In genomic region chr2:118995919-118996797, GRCm38 (mm10) we compare ENCODE assay signal across 15 mouse cellular contexts. TPM values are rescaled to one million over a fixed set of nuclear protein-coding genes. Genes with fewer than 3 reads are reported as not detected.
DNase-seq lines count a peak whose midpoint lies in the region; ATAC-seq lines count a peak whose summit lies in the region.
"Had no signal": no experiment of that assay in that cellular context is flagged by ENCODE, and none has a peak within 500 bp of the region (broad histone marks: within the 10 kb centered on the region; RNA-seq: fewer than 3 reads in every experiment).

No protein-coding gene starts in this region.

- H3K9ac ChIP-seq in hindbrain, embryonic 14.5 days = peak overlapping the region; percentile 29; the same call in 1 of the 2 replicates
- H3K9ac ChIP-seq in neural tube, embryonic 13.5 days = no peak overlapping the region; the same call in 1 of the 2 replicates
- H3K9ac ChIP-seq: lung, embryonic 14.5 days had no signal

- peak; percentile 81 for ATAC-seq in frontal cortex, adult (ENCODE audit: low TSS enrichment)
- ATAC-seq in hindbrain, embryonic 14.5 days (ENCODE audit: low FRiP score) = peak; percentile 87
- ATAC-seq in neural tube, embryonic 13.5 days (ENCODE audit: low read depth) = peak; percentile 91
- no peak for ATAC-seq in megakaryocyte-erythroid progenitor cell, adult 5-6 weeks (replicated peaks; ENCODE audit: low FRiP score, low TSS enrichment, poor library complexity, severe bottlenecking)
- ATAC-seq: inflammation-experienced regulatory T-cells, adult 6 months had no signal

- no peaks in the 10 kb centered on the region for H3K27me3 ChIP-seq in hindbrain, embryonic 14.5 days (ENCODE audit: control insufficient read depth, insufficient read depth, low read length)
- peaks cover 9% of the 10 kb centered on the region; the same call in 1 of the 2 replicates for H3K27me3 ChIP-seq in neural tube, embryonic 13.5 days

- no peak for DNase-seq in frontal cortex, adult 2 months (ENCODE audit: extremely low spot score in 1 of 2, low spot score in 1 of 2)
- DNase-seq in brain, adult 2 months (ENCODE audit: low read depth, low spot score) = peak; percentile 79
- peak; percentile 55 for DNase-seq in hindbrain, embryonic 14.5 days (ENCODE audit: low spot score)
- no peak for DNase-seq in gastrocnemius, postnatal 36 days
- no peak for DNase-seq in heart, postnatal 14 days
- DNase-seq: adrenal gland, postnatal 25 days; cerebellum, adult 11 months; gastrocnemius, postnatal 25 days; kidney, postnatal 14 days; lung, embryonic 14.5 days; spleen, adult 18-20 months had no signal

- H3K4me3 ChIP-seq in hindbrain, embryonic 14.5 days (replicated peaks; ENCODE audit: low read length) = no peak overlapping the region
- 0 out of 2 replicates have a peak overlapping the region, but pooled peaks have one; percentile 2 for H3K4me3 ChIP-seq in neural tube, embryonic 13.5 days

- peaks cover 18% of the 10 kb centered on the region; the same call in 1 of the 2 replicates for H3K4me1 ChIP-seq in hindbrain, embryonic 14.5 days (replicated peaks; ENCODE audit: control insufficient read depth, insufficient read depth, low read length)
- H3K4me1 ChIP-seq in neural tube, embryonic 13.5 days (replicated peaks) = peaks cover 37% of the 10 kb centered on the region

- 29% methylated on average over 16 of the region's 16 CpGs for WGBS in hindbrain, embryonic 14.5 days
- WGBS in neural tube, embryonic 13.5 days = 27% methylated on average over 16 of the region's 16 CpGs

- H3K36me3 ChIP-seq in hindbrain, embryonic 14.5 days (replicated peaks; ENCODE audit: control insufficient read depth, insufficient read depth) = no peaks in the 10 kb centered on the region
- no peaks in the 10 kb centered on the region for H3K36me3 ChIP-seq in neural tube, embryonic 13.5 days

- H3K27ac ChIP-seq in hindbrain, embryonic 14.5 days = peak overlapping the region; percentile 38
- H3K27ac ChIP-seq in neural tube, embryonic 13.5 days (replicated peaks) = peak overlapping the region; percentile 84

- intact Hi-C loops in gastrocnemius, postnatal 36 days (cut with DNase I) = no loop called here
- intact Hi-C loops in heart, postnatal 14 days (cut with DNase I) = no loop called here

- H3K9me3 ChIP-seq in hindbrain, embryonic 14.5 days (ENCODE audit: control insufficient read depth, low read length) = no peaks in the 10 kb centered on the region
- H3K9me3 ChIP-seq in neural tube, embryonic 13.5 days = no peaks in the 10 kb centered on the region

- peak overlapping the region; percentile 25 for H3K4me2 ChIP-seq in hindbrain, embryonic 14.5 days (replicated peaks)
- peak overlapping the region; percentile 35 for H3K4me2 ChIP-seq in neural tube, embryonic 13.5 days
- H3K4me2 ChIP-seq: lung, embryonic 14.5 days had no signal

RNA-seq across cellular contexts. Expression of gene Ccdc32, which starts 33.0 kb away (rescaled TPM):
- polyA plus RNA-seq in frontal cortex, adult 2 months (2012; rRNA removed) = 42.7 and 44.2 TPM in 2 replicates
- polyA plus RNA-seq in hindbrain, embryonic 14.5 days (2014; fragmentation: Nextera tagmentation; extraction: Ambion mirVana) = 36.0 and 36.5 TPM in 2 replicates
- polyA plus RNA-seq in neural tube, embryonic 13.5 days (2015; fragmentation: Nextera tagmentation; extraction: Ambion mirVana) = 36.6 and 37.4 TPM in 2 replicates
- total RNA-seq in megakaryocyte-erythroid progenitor cell, adult 5-6 weeks (2014; fragmentation: Nextera tagmentation) = 15.1 and 18.7 TPM in 2 replicates
- 16.6 and 18.7 TPM in 2 replicates for total RNA-seq in megakaryocyte-erythroid progenitor cell, adult 5-6 weeks (2017)
- total RNA-seq in gastrocnemius, postnatal 36 days (2021) = 1 to 10 TPM; 3.3 to 4.6 TPM
- total RNA-seq in heart, postnatal 14 days (2021) = 10 to 100 TPM; 12.8 TPM

RNA-seq across cellular contexts. Expression of gene Rpusd2, which starts 38.4 kb away (rescaled TPM):
- 4.8 and 6.2 TPM in 2 replicates for polyA plus RNA-seq in frontal cortex, adult 2 months (2012; rRNA removed)
- polyA plus RNA-seq in hindbrain, embryonic 14.5 days (2014; fragmentation: Nextera tagmentation; extraction: Ambion mirVana) = 3.6 and 3.9 TPM in 2 replicates
- 4.2 and 5.9 TPM in 2 replicates for polyA plus RNA-seq in neural tube, embryonic 13.5 days (2015; fragmentation: Nextera tagmentation; extraction: Ambion mirVana)
- 19.0 and 25.4 TPM in 2 replicates for total RNA-seq in megakaryocyte-erythroid progenitor cell, adult 5-6 weeks (2014; fragmentation: Nextera tagmentation)
- total RNA-seq in megakaryocyte-erythroid progenitor cell, adult 5-6 weeks (2017) = 20.1 and 23.0 TPM in 2 replicates
- total RNA-seq in gastrocnemius, postnatal 36 days (2021) = 1 to 10 TPM; 2.7 to 2.8 TPM
- total RNA-seq in heart, postnatal 14 days (2021) = 1 to 10 TPM; 4.1 to 4.3 TPM

RNA-seq across cellular contexts. Expression of gene Knl1, which starts 50.8 kb away (rescaled TPM):
- polyA plus RNA-seq in frontal cortex, adult 2 months (2012; rRNA removed) = 0.04 and 0.06 TPM in 2 replicates
- 6.6 and 8.3 TPM in 2 replicates for polyA plus RNA-seq in hindbrain, embryonic 14.5 days (2014; fragmentation: Nextera tagmentation; extraction: Ambion mirVana)
- polyA plus RNA-seq in neural tube, embryonic 13.5 days (2015; fragmentation: Nextera tagmentation; extraction: Ambion mirVana) = 7.6 and 9.9 TPM in 2 replicates
- 79.0 and 81.2 TPM in 2 replicates for total RNA-seq in megakaryocyte-erythroid progenitor cell, adult 5-6 weeks (2014; fragmentation: Nextera tagmentation)
- total RNA-seq in megakaryocyte-erythroid progenitor cell, adult 5-6 weeks (2017) = 89.9 and 91.0 TPM in 2 replicates
- total RNA-seq in gastrocnemius, postnatal 36 days (2021) = under 1 TPM; 0.44 to 0.79 TPM
- total RNA-seq in heart, postnatal 14 days (2021) = 1 to 10 TPM; 3.0 to 4.0 TPM

Comparison
In these comparisons a context has a peak if more than half of its experiments do, and no peak if none do; other contexts are left out.
1. DNase-seq: peak in brain, adult 2 months (single experiment) and hindbrain, embryonic 14.5 days (single experiment); none in frontal cortex, adult 2 months (0 of 2), gastrocnemius, postnatal 36 days (0 of 2) and heart, postnatal 14 days (0 of 2).
2. RNA of gene Knl1, which starts 50.8 kb away (total RNA-seq): 79.0 to 91.0 TPM in megakaryocyte-erythroid progenitor cell, adult 5-6 weeks; 3.0 to 4.0 TPM in heart, postnatal 14 days and 0.44 to 0.79 TPM in gastrocnemius, postnatal 36 days; every median in the first group is over 10 times any median in the second.